12 mouse cellular contexts compared by ENCODE assay signal in the genomic region with DNA sequence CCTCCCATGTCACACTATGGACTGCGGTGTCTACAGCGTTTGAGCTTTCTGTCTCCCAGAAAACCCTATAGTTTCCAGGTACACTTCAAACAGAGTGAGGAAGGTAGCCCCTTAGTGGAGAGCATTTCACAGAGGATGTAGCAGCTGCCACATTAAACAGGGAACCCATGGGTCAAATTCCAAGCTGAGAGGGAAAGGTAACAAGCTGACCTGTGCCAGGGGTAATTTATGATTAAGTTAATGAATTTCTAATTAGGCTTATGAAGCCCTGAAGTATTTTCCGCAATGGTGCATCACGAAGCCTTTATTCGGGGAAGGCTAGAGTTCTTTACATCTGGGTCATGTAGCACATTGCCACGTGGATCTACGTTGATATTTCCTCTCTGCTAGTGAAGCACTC.
"Had no signal": no experiment of that assay in that cellular context is flagged by ENCODE, and none has a peak within 500 bp of the region (broad histone marks: within the 10 kb centered on the region; RNA-seq: fewer than 3 reads in every experiment).

No protein-coding gene starts in this region.

- H3K36me3 ChIP-seq: intestine, embryonic 15.5 days; liver, embryonic 13.5 days; midbrain, embryonic 12.5 days; neural tube, embryonic 12.5 days had no signal

- ATAC-seq: intestine, embryonic 15.5 days had no signal

- H3K9ac ChIP-seq: intestine, embryonic 15.5 days; liver, embryonic 13.5 days; midbrain, embryonic 12.5 days; neural tube, embryonic 12.5 days had no signal

- H3K4me3 ChIP-seq: intestine, embryonic 15.5 days; left cerebral cortex, adult 2 months; liver, embryonic 13.5 days; midbrain, embryonic 12.5 days; neural tube, embryonic 12.5 days had no signal

- H3K27me3 ChIP-seq: intestine, embryonic 15.5 days; liver, embryonic 13.5 days; midbrain, embryonic 12.5 days; neural tube, embryonic 12.5 days had no signal

- H3K4me2 ChIP-seq: intestine, embryonic 15.5 days; liver, embryonic 13.5 days; midbrain, embryonic 12.5 days; neural tube, embryonic 12.5 days had no signal

- H3K4me1 ChIP-seq: intestine, embryonic 15.5 days; liver, embryonic 13.5 days; neural tube, embryonic 12.5 days had no signal

- DNase-seq: layer of hippocampus, postnatal 36 days; liver, embryonic 13.5 days; lung, adult 2 months; lung, postnatal 14 days; lung, postnatal 4 days; thymus, adult 18-20 months; thymus, postnatal 36 days had no signal

- H3K9me3 ChIP-seq: intestine, embryonic 15.5 days; liver, embryonic 13.5 days; midbrain, embryonic 12.5 days; neural tube, embryonic 12.5 days had no signal

- H3K27ac ChIP-seq: intestine, embryonic 15.5 days; kidney, postnatal 0 days; left cerebral cortex, adult 2 months; liver, embryonic 13.5 days; neural tube, embryonic 12.5 days had no signal
